Mouse (Mus musculus): ENCODE results near the gene Mmd2.

The Mmd2 gene

DNA sequence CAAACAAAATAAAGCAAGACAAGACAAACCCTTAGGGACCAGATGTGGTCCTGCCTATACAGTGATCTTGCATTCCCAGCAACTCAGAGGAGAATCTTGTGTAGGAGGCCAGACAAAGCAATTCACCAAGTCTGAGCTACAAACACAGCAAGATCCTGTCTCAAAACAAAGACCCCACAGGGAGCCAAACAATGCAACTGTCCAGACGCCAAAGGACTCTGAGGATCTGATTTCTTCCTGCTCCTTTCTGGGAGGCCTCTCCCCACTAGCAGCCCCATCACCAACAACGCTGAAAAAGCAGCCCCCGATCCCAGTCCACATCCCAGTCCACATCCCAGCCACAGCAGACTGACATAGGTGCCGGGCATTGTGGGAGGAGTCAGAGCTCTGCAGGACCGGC, 62.3 kb downstream of the Mmd2 start:
- no peak for DNase-seq (ENCODE audit: low spot score)

DNA sequence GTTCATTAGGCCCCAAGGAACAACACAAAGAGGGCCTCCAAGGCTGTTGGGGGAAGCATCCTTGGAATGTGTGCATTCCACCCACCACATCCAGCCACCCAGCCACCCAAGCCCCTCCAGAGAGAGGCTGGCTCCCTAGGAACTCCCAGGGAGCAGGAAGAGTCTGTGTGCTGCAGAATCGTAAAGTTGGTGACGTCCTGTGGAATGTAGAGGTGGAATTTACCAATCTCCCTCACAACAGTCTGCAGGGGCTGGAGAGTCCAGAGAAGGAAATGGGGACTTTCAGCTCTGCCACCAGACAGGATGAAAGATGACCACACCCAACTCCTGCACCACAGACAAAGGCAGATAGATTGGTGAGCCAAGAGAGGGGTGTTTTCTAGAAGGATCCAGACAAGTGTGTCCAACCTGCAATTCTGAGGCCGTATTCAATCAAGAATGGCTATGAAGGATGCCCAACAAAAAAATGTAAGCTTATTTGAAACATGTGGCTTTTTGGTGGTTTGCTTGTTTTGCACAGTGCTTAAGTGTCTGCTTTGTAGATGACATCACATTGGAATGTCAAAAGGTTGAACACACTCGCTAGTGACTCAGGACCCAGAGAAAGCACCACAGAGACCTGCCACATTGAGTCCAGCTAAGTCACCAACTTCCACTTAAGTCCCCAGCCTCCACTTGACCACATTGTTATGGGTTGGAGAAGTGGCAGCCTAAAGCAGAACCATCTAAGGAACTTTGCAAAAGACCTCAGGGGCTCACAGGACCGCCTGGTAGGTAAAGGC, 63.4 kb downstream of the Mmd2 start:
- DNase-seq (ENCODE audit: low spot score), result no peak

DNA sequence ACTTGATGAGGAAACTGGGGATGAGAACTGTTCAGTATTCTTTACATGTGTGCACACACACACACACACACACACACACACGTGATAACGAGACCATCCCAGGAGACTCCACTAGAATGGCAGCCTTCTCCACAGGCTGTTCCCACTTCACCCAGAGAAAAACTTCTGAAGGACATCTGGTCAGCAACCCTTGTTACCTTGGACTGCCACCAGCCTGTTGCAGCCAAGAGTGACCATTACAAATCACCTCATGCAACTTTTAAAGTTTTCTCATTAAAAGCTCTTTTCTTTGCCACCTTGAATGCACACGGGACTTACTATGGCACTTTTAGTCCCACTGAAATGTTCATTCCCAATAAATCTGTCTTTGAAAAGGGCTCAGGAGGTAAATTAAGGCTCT, 71.3 kb downstream of the Mmd2 start:
- DNase-seq (ENCODE audit: low spot score), result no peak

DNA sequence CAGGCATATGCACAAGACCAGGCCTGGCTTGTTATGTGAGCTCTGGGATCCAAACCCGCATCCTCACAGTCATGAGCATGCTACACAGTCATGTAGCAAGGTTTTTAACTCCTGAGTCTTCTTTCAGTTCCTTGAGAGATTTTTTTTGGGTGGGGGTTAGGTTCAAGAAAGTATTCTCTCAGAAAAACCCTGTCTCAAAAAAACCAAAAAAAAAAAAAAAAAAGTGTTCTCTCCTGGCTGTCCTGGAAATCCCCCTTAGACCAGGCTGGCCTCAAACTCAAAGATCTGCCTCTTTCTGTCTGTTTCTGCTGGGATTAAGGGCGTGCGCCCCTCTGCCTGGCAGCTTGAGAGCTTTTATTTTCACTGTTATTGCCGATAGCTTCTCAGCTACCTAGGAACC, 73.2 kb downstream of the Mmd2 start:
- no peak for DNase-seq (ENCODE audit: low spot score)

DNA sequence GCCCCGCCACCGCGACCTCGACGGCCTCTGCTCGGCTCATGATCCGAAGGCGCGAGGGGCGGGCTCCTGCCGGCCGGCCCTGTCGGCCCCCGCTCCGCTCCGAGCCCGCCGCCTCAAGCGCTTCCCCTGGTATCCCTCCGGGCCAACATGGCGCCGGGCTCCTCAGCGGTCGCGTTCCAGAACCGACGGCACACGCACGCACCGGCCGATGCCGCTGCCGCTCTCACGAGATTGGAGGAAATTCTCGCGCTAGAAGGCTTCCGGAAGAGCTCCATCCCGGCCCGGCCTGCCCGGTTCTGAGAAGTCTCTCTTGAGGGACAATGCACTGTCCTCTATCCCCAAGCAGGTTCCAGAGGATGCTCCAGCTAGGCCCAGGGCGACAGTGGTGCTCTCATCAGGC, 78.7 kb downstream of the Mmd2 start, which contains the start of gene Papolb:
TSS of gene Papolb (minus strand) at position 162 of the 400 bp plus-strand sequence.
- no peak for DNase-seq (ENCODE audit: low spot score)

DNA sequence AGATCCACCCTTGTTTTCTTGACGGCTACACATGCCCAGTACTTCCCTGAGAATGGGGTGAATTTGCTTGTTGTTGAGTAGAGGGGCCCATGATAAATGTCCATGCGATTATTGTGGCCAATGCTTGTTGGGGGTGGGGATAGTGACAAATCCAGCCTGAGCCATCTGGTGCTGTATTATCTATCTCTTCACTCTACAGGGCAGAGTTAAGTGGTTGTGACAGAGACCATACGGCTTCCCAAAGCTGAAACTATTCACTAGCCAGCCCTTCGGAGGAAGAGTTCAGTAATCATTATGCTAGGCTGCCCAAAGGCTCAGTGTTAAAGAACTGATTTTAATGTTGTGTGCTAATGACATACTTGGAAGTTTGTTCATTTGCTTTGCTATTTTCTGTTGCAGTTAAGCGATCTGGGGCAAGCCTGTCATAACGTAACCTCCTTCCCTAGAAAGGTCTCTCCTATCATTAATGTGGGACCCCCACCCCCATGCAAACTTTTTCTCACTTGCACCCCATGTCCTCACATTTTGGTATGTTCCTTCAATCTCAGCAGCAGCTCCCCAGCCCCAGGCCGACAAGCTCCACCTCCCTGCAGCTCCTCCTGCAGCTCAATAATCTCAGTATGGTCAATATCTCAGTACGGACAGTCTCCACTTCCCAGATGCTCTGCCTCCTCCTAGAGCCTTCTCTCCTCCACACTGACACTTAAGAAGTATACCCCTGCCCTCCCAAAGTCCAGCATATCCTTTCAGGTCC, 83.7 kb downstream of the Mmd2 start:
- DNase-seq (ENCODE audit: low spot score), result no peak

DNA sequence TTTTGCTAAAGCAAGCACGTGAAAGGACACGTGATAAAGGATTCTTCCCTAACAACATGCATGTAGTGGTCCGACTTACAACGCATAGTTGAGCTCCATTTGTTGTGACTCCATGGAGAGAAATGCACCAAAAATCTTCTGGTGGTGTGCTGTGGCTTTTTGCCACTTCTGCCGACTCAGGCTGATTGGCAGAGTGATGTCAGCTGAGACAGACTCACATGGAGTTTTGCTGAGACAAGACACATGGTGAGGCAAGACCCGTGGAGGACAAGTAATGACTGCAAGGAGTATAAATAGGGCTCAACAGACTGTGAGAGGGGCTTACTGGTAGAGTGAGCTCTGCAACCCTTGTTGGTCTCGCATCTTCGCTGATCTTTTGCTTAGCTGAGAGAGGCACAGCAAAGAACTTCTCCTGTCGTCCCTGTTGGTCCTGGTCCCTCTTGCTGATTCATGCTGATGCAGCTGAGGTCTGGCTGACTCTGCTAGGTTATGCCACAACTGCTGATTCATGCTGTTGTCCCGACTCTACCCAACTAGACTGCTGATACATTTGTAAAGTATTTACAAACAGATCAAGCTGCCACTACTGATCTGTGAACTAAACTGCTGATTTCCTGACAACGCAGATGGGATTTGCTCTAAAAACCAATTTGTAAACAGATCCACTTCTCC, 87.3 kb downstream of the Mmd2 start:
- peak; percentile 35 for DNase-seq (ENCODE audit: low spot score)

DNA sequence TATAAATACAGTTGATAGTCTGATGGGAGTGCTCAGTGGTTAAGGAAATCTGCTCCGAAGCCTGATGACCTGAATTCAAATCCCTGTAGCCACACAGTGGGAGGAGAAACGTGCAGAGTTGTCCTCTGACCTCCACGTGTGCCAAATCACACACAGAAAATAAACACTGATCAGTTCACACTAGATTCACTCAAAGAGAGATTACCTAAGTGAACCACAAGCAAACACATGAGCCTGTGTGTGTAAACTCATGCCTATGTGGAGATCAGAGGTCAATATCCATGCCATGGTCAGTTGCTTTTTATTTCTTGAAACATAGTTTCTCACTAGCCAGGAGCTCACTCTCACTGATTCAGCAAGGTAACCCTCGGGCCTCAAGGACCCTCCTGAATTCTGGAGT, 88.2 kb downstream of the Mmd2 start:
- DNase-seq (ENCODE audit: low spot score), result no peak

DNA sequence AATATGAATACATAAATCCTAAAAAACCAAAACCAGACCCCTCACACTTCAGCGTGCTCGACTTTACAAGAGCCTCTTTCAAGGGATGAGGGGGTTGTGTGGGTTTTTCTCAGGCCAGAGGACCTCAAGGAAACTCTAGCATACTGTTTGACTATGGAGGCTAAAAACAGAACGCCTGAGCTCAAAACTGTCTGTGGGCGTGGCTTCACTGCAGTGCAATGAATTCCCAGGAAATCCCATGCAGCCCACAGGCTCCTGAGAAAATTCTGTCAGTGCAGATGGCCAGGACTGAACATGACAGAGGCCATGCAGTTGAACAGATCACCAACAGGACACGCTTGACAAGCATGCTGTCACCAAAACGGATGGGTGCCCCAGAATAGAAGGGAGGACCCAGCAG, 89.6 kb downstream of the Mmd2 start:
- DNase-seq (ENCODE audit: low spot score), result no peak

Data from embryo, embryonic 10 days (tissue).